Mouse (Mus musculus) lung, postnatal 0 days (tissue): ENCODE data around the gene Lipc. TPM values are rescaled to one million over a fixed set of nuclear protein-coding genes. Genes with fewer than 3 reads are reported as not detected.

ENCODE experiments used
- ATAC-seq: fragments of 200-750 bp; cut with Nextera tagmentation; 2 replicates; pipeline ENCODE4 v1.8.0; 2017; ENCODE audit warnings: moderate library complexity
- DNase-seq: peaks from one replicate; pipeline ENCODE4 v3.0.0-alpha.2; 2016; ENCODE audit warnings: low spot score
- H3K27ac ChIP-seq: fragments of 300-500 bp; sonication (generic); 2 replicates; pipeline ENCODE4 v1.5.1; 2014; ENCODE audit warnings: antibody characterized with exemption, mild to moderate bottlenecking, low read length, mixed read lengths
- H3K27me3 ChIP-seq: fragments of 300-500 bp; sonication (generic); replicated peaks from 2 replicates; pipeline ENCODE4 v1.6.1; 2014; ENCODE audit warnings: low read length, mixed read lengths; ENCODE audit not compliant: insufficient read depth
- H3K36me3 ChIP-seq: fragments of 300-500 bp; sonication (generic); 2 replicates; pipeline ENCODE4 v1.6.1; 2014; ENCODE audit warnings: low read length, mixed read lengths; ENCODE audit not compliant: insufficient read depth
- H3K4me1 ChIP-seq: fragments of 300-500 bp; sonication (generic); 2 replicates; pipeline ENCODE4 v1.6.1; 2014; ENCODE audit warnings: antibody characterized with exemption, low read depth, low read length, mixed read lengths; ENCODE audit not compliant: insufficient read depth
- H3K4me2 ChIP-seq: fragments of 300-500 bp; sonication (generic); replicated peaks from 2 replicates; pipeline ENCODE4 v1.6.1; 2014; ENCODE audit warnings: low read depth, mild to moderate bottlenecking, low read length, moderate library complexity, mixed read lengths
- H3K4me3 ChIP-seq: fragments of 300-500 bp; sonication (generic); 2 replicates; pipeline ENCODE4 v1.5.1; 2014; ENCODE audit warnings: low read depth, low read length
- H3K9ac ChIP-seq: fragments of 300-500 bp; sonication (generic); replicated peaks from 2 replicates; pipeline ENCODE4 v1.6.1; 2014; ENCODE audit warnings: low read depth, mild to moderate bottlenecking
- H3K9me3 ChIP-seq: fragments of 300-500 bp; sonication (generic); 2 replicates; pipeline ENCODE4 v1.6.1; 2016; ENCODE audit warnings: low read length, mixed read lengths
- CTCF ChIP-seq: IDR thresholded peaks from 2 replicates; pipeline ENCODE4 v1.5.1; 2016; ENCODE audit warnings: antibody characterized with exemption, mild to moderate bottlenecking
- EP300 ChIP-seq: IDR thresholded peaks from 2 replicates; pipeline ENCODE4 v1.6.1; 2016; ENCODE audit warnings: antibody characterized with exemption, mild to moderate bottlenecking, control low read depth
- WGBS: fragments of 180-500 bp; shearing (Covaris S2); extraction: QIAGEN DNeasy Blood & Tissue Kit; methylation state at CpG from one replicate; pipeline ENCODE4 v1.1.7; 2014; 5-methylcytosine and 5-hydroxymethylcytosine counted together
- polyA plus RNA-seq: library from polyadenylated mRNA; unstranded; fragments of >200 nt; fragmentation: Nextera tagmentation; extraction: Ambion mirVana; gene quantifications from 2 replicates; pipeline ENCODE4 v1.2.1, GENCODE M21; 2015

Lipc gene
- polyA plus RNA-seq, 1 experiment from 2014 or later = 0.21 TPM

- no peak overlapping the region for H3K4me2 ChIP-seq
- WGBS = 59% methylated on average over 15 of the region's 15 CpGs
- H3K9me3 ChIP-seq = no peaks in the 10 kb centered on the region
Measured at GRCm38 (mm10) chr9:70794643-70795438, 157.2 kb downstream of the Lipc start.

GRCm38 (mm10) chr9:70790621-70791020, 161.4 kb downstream of the Lipc start:
- ATAC-seq = no peak
- H3K4me1 ChIP-seq = no peaks in the 10 kb centered on the region
- no peak overlapping the region for H3K27ac ChIP-seq
- no peaks in the 10 kb centered on the region for H3K36me3 ChIP-seq
- no peak overlapping the region for H3K9ac ChIP-seq
- no peaks in the 10 kb centered on the region for H3K9me3 ChIP-seq
- no peak for TF ChIP-seq CTCF
- TF ChIP-seq EP300 = no peak
- peak; percentile 17 for DNase-seq
- no peaks in the 10 kb centered on the region for H3K27me3 ChIP-seq
- H3K4me3 ChIP-seq = no peak overlapping the region
- H3K4me2 ChIP-seq = no peak overlapping the region
- 64% methylated on average over 4 of the region's 4 CpGs for whole genome bisulfite sequencing

More at GRCm38 (mm10) chr9:70794643-70795438, 157.2 kb downstream of the Lipc start:
- Histone ChIP-seq H3K9ac (no peak overlapping the region), H3K27me3 (no peaks in the 10 kb centered on the region), H3K36me3 (no peaks in the 10 kb centered on the region), H3K4me1 (no peaks in the 10 kb centered on the region), H3K4me3 (no peak overlapping the region), H3K27ac (no peak overlapping the region)
- ATAC-seq (peak; percentile 73), DNase-seq (peak; percentile 67)
- TF ChIP-seq CTCF (no peak), EP300 (no peak)

GRCm38 (mm10) chr9:70788705-70789104, 163.3 kb downstream of the Lipc start:
- WGBS = 77% methylated on average over 7 of the region's 7 CpGs
- TF ChIP-seq EP300 = no peak
- TF ChIP-seq CTCF = no peak
- no peak overlapping the region for H3K4me3 ChIP-seq
- no peak overlapping the region for H3K9ac ChIP-seq
- no peaks in the 10 kb centered on the region for H3K27me3 ChIP-seq
- H3K27ac ChIP-seq = no peak overlapping the region
- no peak for ATAC-seq
- DNase-seq = no peak
- H3K4me1 ChIP-seq = no peaks in the 10 kb centered on the region
- H3K9me3 ChIP-seq = no peaks in the 10 kb centered on the region
- H3K4me2 ChIP-seq = no peak overlapping the region
- no peaks in the 10 kb centered on the region for H3K36me3 ChIP-seq

GRCm38 (mm10) chr9:70782191-70782590, 169.8 kb downstream of the Lipc start:
- Histone ChIP-seq H3K4me3 (no peak overlapping the region), H3K36me3 (no peaks in the 10 kb centered on the region), H3K4me1 (no peaks in the 10 kb centered on the region), H3K27ac (no peak overlapping the region), H3K4me2 (no peak overlapping the region), H3K27me3 (no peaks in the 10 kb centered on the region), H3K9ac (no peak overlapping the region), H3K9me3 (no peaks in the 10 kb centered on the region)
- TF ChIP-seq EP300 = no peak
- TF ChIP-seq CTCF = no peak
- DNase-seq (no peak), ATAC-seq (no peak)
- 88% methylated on average over 3 of the region's 3 CpGs for WGBS

- WGBS = 90% methylated on average over 2 of the region's 2 CpGs
- H3K36me3 ChIP-seq = no peaks in the 10 kb centered on the region
- no peaks in the 10 kb centered on the region for H3K9me3 ChIP-seq
- no peak overlapping the region for H3K27ac ChIP-seq
- no peak overlapping the region for H3K9ac ChIP-seq
- H3K4me1 ChIP-seq = no peaks in the 10 kb centered on the region
- no peak overlapping the region for H3K4me3 ChIP-seq
- TF ChIP-seq CTCF (no peak), EP300 (no peak)
- H3K27me3 ChIP-seq = no peaks in the 10 kb centered on the region
- no peak overlapping the region for H3K4me2 ChIP-seq
- DNase-seq (no peak), ATAC-seq (no peak)
Measured at GRCm38 (mm10) chr9:70775517-70775916, 176.5 kb downstream of the Lipc start.

GRCm38 (mm10) chr9:70760974-70761373, 191.1 kb downstream of the Lipc start:
- H3K27me3 ChIP-seq = no peaks in the 10 kb centered on the region
- DNase-seq (peak; percentile 11), ATAC-seq (no peak)
- peak overlapping the region; percentile 47 for H3K27ac ChIP-seq
- H3K36me3 ChIP-seq = peaks cover 26% of the 10 kb centered on the region; the same call in 1 of the 2 replicates
- TF ChIP-seq EP300 = no peak
- TF ChIP-seq CTCF = no peak
- no peak overlapping the region for H3K4me3 ChIP-seq
- 83% methylated on average over 5 of the region's 5 CpGs for WGBS
- no peak overlapping the region for H3K9ac ChIP-seq
- no peak overlapping the region for H3K4me2 ChIP-seq
- H3K9me3 ChIP-seq = no peaks in the 10 kb centered on the region
- no peaks in the 10 kb centered on the region for H3K4me1 ChIP-seq
